Mouse (Mus musculus) limb, embryonic 10.5 days (tissue): ENCODE measurements at regions not wholly inside any gene's neighbourhood (a gene's known extent, or its start where the extent isn't known, plus 50 kb on each side); places are given as distances from the start of the nearest gene placed in this dataset.

Experiments
- DNase-seq: peaks from one replicate; pipeline ENCODE4 v3.0.0-alpha.2; 2017; ENCODE audit warnings: low spot score
- H3K27ac ChIP-seq: fragments of 300-500 bp; sonication (generic); 2 replicates; pipeline ENCODE4 v1.5.1; 2016; ENCODE audit warnings: mild to moderate bottlenecking
- H3K27me3 ChIP-seq: fragments of 300-500 bp; sonication (generic); 2 replicates; pipeline ENCODE4 v1.6.1; 2016; ENCODE audit warnings: low read depth, mild to moderate bottlenecking; ENCODE audit not compliant: poor library complexity, severe bottlenecking
- H3K36me3 ChIP-seq: fragments of 300-500 bp; sonication (generic); 2 replicates; pipeline ENCODE4 v1.6.1; 2016; ENCODE audit warnings: mild to moderate bottlenecking, moderate library complexity
- H3K4me1 ChIP-seq: fragments of 300-500 bp; sonication (generic); 2 replicates; pipeline ENCODE4 v1.6.1; 2016
- H3K4me3 ChIP-seq: fragments of 300-500 bp; sonication (generic); 2 replicates; pipeline ENCODE4 v1.5.1; 2016; ENCODE audit warnings: mild to moderate bottlenecking, moderate library complexity
- H3K9me3 ChIP-seq: fragments of 300-500 bp; sonication (generic); replicated peaks from 2 replicates; pipeline ENCODE4 v1.6.1; 2016; ENCODE audit warnings: mild to moderate bottlenecking
- WGBS: fragments of 180-500 bp; shearing (Covaris S2); methylation state at CpG from one replicate; pipeline ENCODE4 v1.1.7; 2016; 5-methylcytosine and 5-hydroxymethylcytosine counted together

- Histone ChIP-seq H3K4me1 (peaks cover 12% of the 10 kb centered on the region; the same call in 1 of the 2 replicates), H3K36me3 (no peaks in the 10 kb centered on the region), H3K27me3 (no peaks in the 10 kb centered on the region), H3K9me3 (no peaks in the 10 kb centered on the region), H3K27ac (peak overlapping the region; percentile 83), H3K4me3 (no peak overlapping the region)
- peak; percentile 55 for DNase-seq
- 42% methylated on average over 13 of the region's 13 CpGs for WGBS
Observed at GRCm38 (mm10) chr13:30484527-30485185, 60.5 kb downstream of the Uqcrfs1 start.

GRCm38 (mm10) chr13:30479128-30479666 is 66.0 kb downstream of the Uqcrfs1 start:
- Histone ChIP-seq H3K9me3 (no peaks in the 10 kb centered on the region; the same call in 1 of the 2 replicates), H3K4me1 (peaks cover 17% of the 10 kb centered on the region), H3K4me3 (no peak overlapping the region), H3K27ac (no peak overlapping the region), H3K27me3 (no peaks in the 10 kb centered on the region), H3K36me3 (no peaks in the 10 kb centered on the region)
- DNase-seq: no peak
- WGBS: 50% methylated on average over 6 of the region's 6 CpGs

GRCm38 (mm10) chr13:30478556-30478955 is 66.6 kb downstream of the Uqcrfs1 start:
- no peak for DNase-seq
- H3K4me1 ChIP-seq: peaks cover 11% of the 10 kb centered on the region
- H3K9me3 ChIP-seq: no peaks in the 10 kb centered on the region; the same call in 1 of the 2 replicates
- H3K27me3 ChIP-seq: no peaks in the 10 kb centered on the region
- H3K4me3 ChIP-seq: no peak overlapping the region
- 65% methylated on average over 2 of the region's 2 CpGs for WGBS
- H3K36me3 ChIP-seq: no peaks in the 10 kb centered on the region
- no peak overlapping the region for H3K27ac ChIP-seq

- no peak for DNase-seq
- H3K9me3 ChIP-seq: no peaks in the 10 kb centered on the region
- no peak overlapping the region for H3K4me3 ChIP-seq
- no peaks in the 10 kb centered on the region for H3K27me3 ChIP-seq
- H3K27ac ChIP-seq: no peak overlapping the region
- H3K4me1 ChIP-seq: peaks cover 6% of the 10 kb centered on the region; the same call in 1 of the 2 replicates
- 80% methylated on average over 5 of the region's 5 CpGs for WGBS
- no peaks in the 10 kb centered on the region for H3K36me3 ChIP-seq
Observed at GRCm38 (mm10) chr13:30471300-30471699, 73.9 kb downstream of the Uqcrfs1 start.

GRCm38 (mm10) chr13:30467104-30467503 is 78.1 kb downstream of the Uqcrfs1 start:
- H3K27me3 ChIP-seq: no peaks in the 10 kb centered on the region
- DNase-seq: no peak
- 88% methylated on average over 1 of the region's 1 CpGs for WGBS
- no peaks in the 10 kb centered on the region for H3K36me3 ChIP-seq
- peaks cover 18% of the 10 kb centered on the region for H3K4me1 ChIP-seq
- no peaks in the 10 kb centered on the region for H3K9me3 ChIP-seq
- H3K27ac ChIP-seq: no peak overlapping the region
- no peak overlapping the region for H3K4me3 ChIP-seq

- no peak for DNase-seq
- Histone ChIP-seq H3K4me1 (peaks cover 12% of the 10 kb centered on the region), H3K27ac (peak overlapping the region; percentile 25; the same call in 1 of the 2 replicates), H3K36me3 (no peaks in the 10 kb centered on the region), H3K27me3 (no peaks in the 10 kb centered on the region), H3K4me3 (no peak overlapping the region), H3K9me3 (no peaks in the 10 kb centered on the region)
- 63% methylated on average over 5 of the region's 5 CpGs for WGBS
Observed at GRCm38 (mm10) chr13:30465439-30465838, 79.7 kb downstream of the Uqcrfs1 start.

GRCm38 (mm10) chr13:30455278-30455681 is 89.9 kb downstream of the Uqcrfs1 start:
- no peaks in the 10 kb centered on the region for H3K27me3 ChIP-seq

GRCm38 (mm10) chr13:30452126-30452525 is 93.0 kb downstream of the Uqcrfs1 start:
- no peaks in the 10 kb centered on the region for H3K9me3 ChIP-seq
- no peak overlapping the region for H3K27ac ChIP-seq
- no peak overlapping the region for H3K4me3 ChIP-seq
- 72% methylated on average over 2 of the region's 2 CpGs for WGBS
- no peaks in the 10 kb centered on the region for H3K27me3 ChIP-seq
- no peak for DNase-seq
- H3K4me1 ChIP-seq: no peaks in the 10 kb centered on the region
- no peaks in the 10 kb centered on the region for H3K36me3 ChIP-seq

More at GRCm38 (mm10) chr13:30455278-30455681, 89.9 kb downstream of the Uqcrfs1 start:
- H3K4me3 ChIP-seq: no peak overlapping the region
- 72% methylated on average over 8 of the region's 8 CpGs for WGBS
- no peak for DNase-seq
- H3K27ac ChIP-seq: no peak overlapping the region
- no peaks in the 10 kb centered on the region for H3K9me3 ChIP-seq
- H3K36me3 ChIP-seq: no peaks in the 10 kb centered on the region
- H3K4me1 ChIP-seq: no peaks in the 10 kb centered on the region

GRCm38 (mm10) chr13:30448895-30449294 is 96.3 kb downstream of the Uqcrfs1 start:
- H3K4me3 ChIP-seq: no peak overlapping the region
- no peaks in the 10 kb centered on the region for H3K4me1 ChIP-seq
- no peaks in the 10 kb centered on the region for H3K9me3 ChIP-seq
- WGBS: 90% methylated on average over 4 of the region's 4 CpGs
- no peak for DNase-seq
- no peaks in the 10 kb centered on the region for H3K36me3 ChIP-seq
- no peak overlapping the region for H3K27ac ChIP-seq
- no peaks in the 10 kb centered on the region for H3K27me3 ChIP-seq
